Mouse (Mus musculus) bone marrow, adult 2 months (tissue): ENCODE data around the gene Gm6096.

Experiments used
- CTCF ChIP-seq: fragments of 200-500 bp; IDR thresholded peaks from 2 replicates; pipeline ENCODE4 v1.5.1; 2011; ENCODE audit warnings: low read length, control low read depth; ENCODE audit not compliant: control insufficient read depth, insufficient read depth
- POLR2A ChIP-seq: fragments of 200-500 bp; IDR thresholded peaks from 2 replicates; pipeline ENCODE4 v1.6.1; 2011; ENCODE audit warnings: low read depth, mild to moderate bottlenecking, control low read depth, low read length, borderline replicate concordance; ENCODE audit not compliant: control insufficient read depth

DNA sequence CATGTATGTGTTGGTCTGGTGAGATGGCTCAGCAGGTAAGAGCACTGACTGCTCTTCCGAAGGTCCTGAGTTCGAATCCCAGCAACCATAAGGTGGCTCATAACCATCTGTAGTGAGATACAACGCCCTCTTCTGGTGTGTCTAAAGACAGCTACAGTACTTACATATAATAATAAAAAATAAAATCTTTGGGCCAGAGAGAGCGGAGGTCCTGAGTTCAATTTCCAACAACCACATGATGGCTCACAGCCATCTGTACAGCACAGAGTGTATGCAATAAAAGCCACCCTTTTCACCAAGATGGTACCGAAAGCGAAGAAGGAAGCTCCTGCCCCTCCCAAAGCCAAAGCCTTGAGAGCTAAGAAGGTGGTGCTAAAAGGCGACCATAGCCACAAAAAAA, at the start of gene Gm6096:
- no peak for TF ChIP-seq POLR2A
- no peak for TF ChIP-seq CTCF
